Mouse (Mus musculus): ENCODE results near the gene Mcrip1.

DNA sequence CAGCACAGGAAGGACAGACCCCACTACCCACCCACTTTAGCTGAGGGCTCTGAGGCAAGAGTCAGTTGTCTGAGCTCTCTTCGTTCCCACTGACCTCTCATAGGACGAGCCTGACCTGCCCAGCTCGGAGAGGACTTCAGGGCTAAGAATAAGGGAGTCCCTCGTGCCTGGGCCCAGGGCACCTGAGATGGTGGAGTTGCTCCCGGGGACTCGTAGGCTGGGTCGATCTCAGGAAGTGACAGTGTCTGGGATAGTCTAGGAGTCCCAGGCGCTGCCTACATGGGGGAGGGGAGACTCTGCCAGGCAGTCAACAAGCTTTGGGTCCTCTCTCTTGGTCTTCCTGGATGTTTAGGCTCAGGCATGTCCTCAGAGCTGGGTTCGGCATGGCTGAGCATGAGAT, 29.0 kb downstream of the Mcrip1 start:
- TF ChIP-seq CTCF (IDR thresholded peaks at IDR 0.05) (no peak), EP300 (IDR thresholded peaks at IDR 0.05) (no peak)

Data from lung, postnatal 0 days (tissue).